Mouse (Mus musculus): ENCODE results near the gene Klc2. TPM values are rescaled to one million over a fixed set of nuclear protein-coding genes. Genes with fewer than 3 reads are reported as not detected.

Gene Klc2
- polyA plus RNA-seq, 1 experiment = 234 TPM

- no peak overlapping the region for H3K27ac ChIP-seq (ENCODE audit: insufficient read depth, low read length)
- H3K4me1 ChIP-seq (ENCODE audit: control insufficient read depth, insufficient read depth, low read length) = peaks cover 7% of the 10 kb centered on the region
- no peak for TF ChIP-seq CTCF (IDR thresholded peaks at IDR 0.05; ENCODE audit: extremely low read depth, insufficient read depth, low read length)
- TF ChIP-seq POLR2A (IDR thresholded peaks at IDR 0.05; ENCODE audit: extremely low read depth, insufficient read depth, low read length) = no peak
- H3K4me3 ChIP-seq (ENCODE audit: insufficient read depth, low read length) = no peak overlapping the region
Observed at GRCm38 (mm10) chr19:5060365-5061330, 57.7 kb downstream of the Klc2 start.

- no peak overlapping the region for H3K27ac ChIP-seq (ENCODE audit: insufficient read depth, low read length)
Observed at GRCm38 (mm10) chr19:5058801-5059771, 59.3 kb downstream of the Klc2 start.

GRCm38 (mm10) chr19:5057876-5058775, 60.2 kb downstream of the Klc2 start:
- no peak overlapping the region for H3K27ac ChIP-seq (ENCODE audit: insufficient read depth, low read length)
- TF ChIP-seq POLR2A (IDR thresholded peaks at IDR 0.05; ENCODE audit: extremely low read depth, insufficient read depth, low read length) (0 out of 2 replicates have a peak, but pooled peaks have one; percentile 22), CTCF (IDR thresholded peaks at IDR 0.05; ENCODE audit: extremely low read depth, insufficient read depth, low read length) (no peak)

More at GRCm38 (mm10) chr19:5058801-5059771, 59.3 kb downstream of the Klc2 start:
- H3K4me3 ChIP-seq (ENCODE audit: insufficient read depth, low read length) = no peak overlapping the region
- TF ChIP-seq CTCF (IDR thresholded peaks at IDR 0.05; ENCODE audit: extremely low read depth, insufficient read depth, low read length) (no peak), POLR2A (IDR thresholded peaks at IDR 0.05; ENCODE audit: extremely low read depth, insufficient read depth, low read length) (no peak)
- H3K4me1 ChIP-seq (ENCODE audit: control insufficient read depth, insufficient read depth, low read length) = peaks cover 7% of the 10 kb centered on the region

More at GRCm38 (mm10) chr19:5057876-5058775, 60.2 kb downstream of the Klc2 start:
- peaks cover 7% of the 10 kb centered on the region for H3K4me1 ChIP-seq (ENCODE audit: control insufficient read depth, insufficient read depth, low read length)
- no peak overlapping the region for H3K4me3 ChIP-seq (ENCODE audit: insufficient read depth, low read length)

Other genes with a start within 250 kb of the Klc2 start
- 0.79 and 0.87 TPM in 2 replicates for gene Actn3, start 240.7 kb downstream of the Klc2 start, polyA plus RNA-seq (2012; rRNA removed)
- 41.3 and 47.9 TPM in 2 replicates for gene Zdhhc24, start 239.9 kb downstream of the Klc2 start, polyA plus RNA-seq (2012; rRNA removed)
- gene Bbs1, start 211.9 kb downstream of the Klc2 start, polyA plus RNA-seq (2012; rRNA removed) = 28.5 and 32.7 TPM in 2 replicates
- 51.5 and 54.5 TPM in 2 replicates for gene Dpp3, start 190.3 kb downstream of the Klc2 start, polyA plus RNA-seq (2012; rRNA removed)
- 15.8 and 19.5 TPM in 2 replicates for gene Peli3, start 175.4 kb downstream of the Klc2 start, polyA plus RNA-seq (2012; rRNA removed)
- gene Mrpl11, start 156.4 kb downstream of the Klc2 start, polyA plus RNA-seq (2012; rRNA removed) = 70.5 and 74.8 TPM in 2 replicates
- gene Npas4, start 128.2 kb downstream of the Klc2 start, polyA plus RNA-seq (2012; rRNA removed) = 16.8 and 20.6 TPM in 2 replicates
- gene Slc29a2, start 94.7 kb downstream of the Klc2 start, polyA plus RNA-seq (2012; rRNA removed) = 19.8 and 21.5 TPM in 2 replicates
- gene B4gat1, start 79.7 kb downstream of the Klc2 start, polyA plus RNA-seq (2012; rRNA removed) = 106 and 111 TPM in 2 replicates
- 4.8 and 6.8 TPM in 2 replicates for gene AC124502.3, start 79.7 kb downstream of the Klc2 start, polyA plus RNA-seq (2012; rRNA removed)
- gene Brms1, start 77.2 kb downstream of the Klc2 start, polyA plus RNA-seq (2012; rRNA removed) = 29.1 and 34.8 TPM in 2 replicates
- gene Rin1, start 68.1 kb downstream of the Klc2 start, polyA plus RNA-seq (2012; rRNA removed) = 68.7 and 69.0 TPM in 2 replicates
- gene Cd248, start 50.5 kb downstream of the Klc2 start, polyA plus RNA-seq (2012; rRNA removed) = 5.8 and 6.3 TPM in 2 replicates
- 145 and 146 TPM in 2 replicates for gene Tmem151a, start 33.0 kb downstream of the Klc2 start, polyA plus RNA-seq (2012; rRNA removed)
- 54.7 and 56.2 TPM in 2 replicates for gene Yif1a, start 30.0 kb downstream of the Klc2 start, polyA plus RNA-seq (2012; rRNA removed)
- 399 and 461 TPM in 2 replicates for gene Cnih2, start 20.0 kb downstream of the Klc2 start, polyA plus RNA-seq (2012; rRNA removed)
- gene Rab1b, start 11.5 kb downstream of the Klc2 start, polyA plus RNA-seq (2012; rRNA removed) = 197 and 202 TPM in 2 replicates
- 47.0 and 47.8 TPM in 2 replicates for gene Pacs1, start 154.6 kb upstream of the Klc2 start, polyA plus RNA-seq (2012; rRNA removed)
- gene Sf3b2, start 176.9 kb upstream of the Klc2 start, polyA plus RNA-seq (2012; rRNA removed) = 151 and 159 TPM in 2 replicates
- gene Gal3st3, start 179.8 kb upstream of the Klc2 start, polyA plus RNA-seq (2012; rRNA removed) = 61.9 and 62.3 TPM in 2 replicates
- gene Catsper1, start 217.2 kb upstream of the Klc2 start, polyA plus RNA-seq (2012; rRNA removed) = not detected in 2 replicates
- 22.3 and 23.9 TPM in 2 replicates for gene Cst6, start 231.0 kb upstream of the Klc2 start, polyA plus RNA-seq (2012; rRNA removed)
- 26.8 and 27.0 TPM in 2 replicates for gene Eif1ad, start 248.2 kb upstream of the Klc2 start, polyA plus RNA-seq (2012; rRNA removed)
- 92.0 and 104 TPM in 2 replicates for gene Banf1, start 248.6 kb upstream of the Klc2 start, polyA plus RNA-seq (2012; rRNA removed)

Measured in cortical plate, adult 2 months (tissue).